Mouse (Mus musculus) embryonic facial prominence, embryonic 12.5 days (tissue): Measurements from ENCODE around the gene Nkx2-3. TPM values are rescaled to one million over a fixed set of nuclear protein-coding genes. Genes with fewer than 3 reads are reported as not detected.

Experiments
- ATAC-seq: fragments of 200-750 bp; cut with Nextera tagmentation; 2 replicates; pipeline ENCODE4 v1.8.0; 2017; ENCODE audit not compliant: insufficient number of reproducible peaks, insufficient read depth, low FRiP score, low TSS enrichment
- H3K27ac ChIP-seq: fragments of 300-500 bp; sonication (generic); 2 replicates; pipeline ENCODE4 v1.5.1; 2016; ENCODE audit warnings: mild to moderate bottlenecking
- H3K27me3 ChIP-seq: fragments of 300-500 bp; sonication (generic); 2 replicates; pipeline ENCODE4 v1.6.1; 2016; ENCODE audit warnings: mild to moderate bottlenecking, moderate library complexity
- H3K36me3 ChIP-seq: fragments of 300-500 bp; sonication (generic); 2 replicates; pipeline ENCODE4 v1.6.1; 2016; ENCODE audit warnings: mild to moderate bottlenecking
- H3K4me1 ChIP-seq: fragments of 300-500 bp; sonication (generic); 2 replicates; pipeline ENCODE4 v1.6.1; 2016
- H3K4me2 ChIP-seq: fragments of 300-500 bp; sonication (generic); replicated peaks from 2 replicates; pipeline ENCODE4 v1.6.1; 2016; ENCODE audit warnings: mild to moderate bottlenecking, moderate library complexity
- H3K4me3 ChIP-seq: fragments of 300-500 bp; sonication (generic); 2 replicates; pipeline ENCODE4 v1.5.1; 2016; ENCODE audit warnings: mild to moderate bottlenecking
- H3K9ac ChIP-seq: fragments of 300-500 bp; sonication (generic); 2 replicates; pipeline ENCODE4 v1.6.1; 2016; ENCODE audit warnings: mild to moderate bottlenecking, moderate library complexity
- H3K9me3 ChIP-seq: fragments of 300-500 bp; sonication (generic); 2 replicates; pipeline ENCODE4 v1.6.1; 2016; ENCODE audit warnings: mild to moderate bottlenecking, moderate library complexity
- WGBS: fragments of 180-500 bp; shearing (Covaris S2); methylation state at CpG from one replicate; pipeline ENCODE4 v1.1.7; 2016; 5-methylcytosine and 5-hydroxymethylcytosine counted together
- microRNA-seq: library from miRNA; unstranded; fragments of <30 nt; microRNA quantifications from one replicate; pipeline ENCODE4, GENCODE M21; 2017
- polyA plus RNA-seq: library from polyadenylated mRNA; unstranded; fragments of >200 nt; fragmentation: Nextera tagmentation; extraction: Ambion mirVana; gene quantifications from 2 replicates; pipeline ENCODE4 v1.2.1, GENCODE M21; 2016

Nkx2-3 gene
- polyA plus RNA-seq, 1 experiment from 2014 or later: 3.6 TPM

DNA sequence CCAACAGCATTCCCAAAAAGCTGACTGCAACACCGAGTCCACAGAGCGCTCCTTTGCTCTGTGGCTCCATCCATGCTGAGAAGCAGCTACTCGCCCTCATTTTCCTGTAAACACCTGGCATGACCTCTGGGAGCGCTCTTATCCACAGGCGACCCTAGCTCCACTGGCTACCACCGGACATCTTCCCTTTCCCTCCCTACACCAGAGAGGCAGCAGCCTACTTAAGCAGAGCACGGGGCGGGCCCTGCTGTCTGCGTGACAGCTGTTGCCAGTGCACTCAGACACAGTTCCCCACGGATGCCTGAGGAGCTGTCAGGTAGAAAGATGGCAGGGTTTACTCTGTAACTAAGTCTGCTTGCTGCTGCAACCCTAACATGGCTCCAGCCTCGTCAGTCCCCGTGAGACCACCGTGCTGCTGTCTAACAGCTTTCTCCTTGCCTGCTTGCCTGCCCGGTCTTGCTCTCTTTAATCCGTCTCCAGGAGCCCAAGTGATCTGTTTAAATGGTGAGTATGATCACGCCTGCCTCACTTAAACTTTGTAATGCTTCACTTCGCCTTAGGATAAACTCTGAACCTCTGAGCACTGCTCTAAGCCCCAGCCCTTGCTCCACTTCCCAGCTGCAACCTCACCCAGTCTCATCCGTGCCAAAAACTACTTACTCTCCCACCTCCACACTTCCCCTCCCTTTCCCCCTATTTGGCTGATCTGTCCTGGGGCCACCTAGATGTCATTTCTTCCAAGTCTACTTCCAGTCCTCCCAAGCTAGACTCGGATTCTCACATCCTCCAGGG is 50.2 kb downstream of the Nkx2-3 start:
- H3K4me3 ChIP-seq: no peak overlapping the region
- no peak overlapping the region for H3K9ac ChIP-seq
- H3K36me3 ChIP-seq: peaks cover 19% of the 10 kb centered on the region
- WGBS: 38% methylated on average over 19 of the region's 19 CpGs
- H3K9me3 ChIP-seq: no peaks in the 10 kb centered on the region
- H3K27me3 ChIP-seq: no peaks in the 10 kb centered on the region
- no peak for ATAC-seq
- no peak overlapping the region for H3K4me2 ChIP-seq
- H3K4me1 ChIP-seq: peaks cover 6% of the 10 kb centered on the region; the same call in 1 of the 2 replicates
- no peak overlapping the region for H3K27ac ChIP-seq

DNA sequence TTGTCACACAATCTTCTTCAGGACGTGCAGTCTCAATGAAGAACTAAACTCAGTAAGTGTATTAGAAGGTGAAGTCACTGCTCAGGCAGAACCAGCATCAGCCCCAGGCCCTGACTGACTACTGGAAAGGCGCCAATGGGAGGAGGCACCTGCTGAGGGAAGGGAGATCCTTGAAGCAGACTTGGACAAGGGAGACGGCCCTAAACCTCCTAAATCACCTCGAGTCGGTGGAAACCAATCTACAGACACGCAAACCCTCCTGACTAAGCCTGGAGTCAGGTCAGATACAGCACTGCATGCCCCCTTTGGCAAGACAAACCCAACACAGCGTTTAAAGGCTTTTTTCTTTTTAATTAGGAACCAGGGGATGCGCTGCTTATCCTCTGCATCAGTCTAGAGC is 51.3 kb downstream of the Nkx2-3 start:
- H3K4me3 ChIP-seq: no peak overlapping the region
- H3K27ac ChIP-seq: no peak overlapping the region
- no peaks in the 10 kb centered on the region for H3K27me3 ChIP-seq
- no peak overlapping the region for H3K9ac ChIP-seq
- no peak overlapping the region for H3K4me2 ChIP-seq
- WGBS: 81% methylated on average over 8 of the region's 8 CpGs
- no peak for ATAC-seq
- peaks cover 19% of the 10 kb centered on the region for H3K36me3 ChIP-seq
- H3K9me3 ChIP-seq: no peaks in the 10 kb centered on the region
- peaks cover 6% of the 10 kb centered on the region; the same call in 1 of the 2 replicates for H3K4me1 ChIP-seq

Small RNAs within 50 kb of the gene (microRNA-seq; reads per million reads assigned to microRNA genes)
- not detected for gene Gm22646

Other genes with a start within 250 kb of the Nkx2-3 start
- gene Hpse2, start 224.0 kb upstream of the Nkx2-3 start, polyA plus RNA-seq: 12.4 and 14.9 TPM in 2 replicates
- gene Cnnm1, start 171.9 kb upstream of the Nkx2-3 start, polyA plus RNA-seq: 1.00 and 1.5 TPM in 2 replicates
- gene Got1, start 87.7 kb upstream of the Nkx2-3 start, polyA plus RNA-seq: 42.9 and 44.1 TPM in 2 replicates
- 18.4 and 20.4 TPM in 2 replicates for gene Slc25a28, start 62.6 kb downstream of the Nkx2-3 start, polyA plus RNA-seq
- gene Entpd7, start 77.3 kb downstream of the Nkx2-3 start, polyA plus RNA-seq: 9.3 and 12.0 TPM in 2 replicates
- 11.1 and 13.0 TPM in 2 replicates for gene Cutc, start 140.7 kb downstream of the Nkx2-3 start, polyA plus RNA-seq
- gene Cox15, start 140.7 kb downstream of the Nkx2-3 start, polyA plus RNA-seq: 14.8 and 15.3 TPM in 2 replicates
- 0.08 and 0.33 TPM in 2 replicates for gene Abcc2, start 169.9 kb downstream of the Nkx2-3 start, polyA plus RNA-seq